Mouse (Mus musculus) testis, adult 2 months (tissue): ENCODE data around the gene Slc19a1.

Experiments used
- CTCF ChIP-seq: fragments of 200-500 bp; IDR thresholded peaks from 2 replicates; pipeline ENCODE4 v1.5.1; 2012; ENCODE audit warnings: low read depth, mild to moderate bottlenecking, inconsistent platforms, low read length, moderate library complexity; ENCODE audit not compliant: control insufficient read depth, insufficient read depth, insufficient replicate concordance
- POLR2A ChIP-seq: fragments of 200-500 bp; IDR thresholded peaks from 2 replicates; pipeline ENCODE4 v1.6.1; 2012; ENCODE audit warnings: low read depth, mild to moderate bottlenecking, inconsistent platforms, low read length, moderate library complexity; ENCODE audit not compliant: control insufficient read depth

- no peak for TF ChIP-seq CTCF
- TF ChIP-seq POLR2A: no peak
Observed at GRCm38 (mm10) chr10:77016080-77016479, 16.0 kb upstream of the Slc19a1 start.
